Mouse (Mus musculus): ENCODE measurements around the gene Dus1l.
"Not testable (repeated sequence)": the region's sequence is repeated elsewhere in the genome, so short reads cannot be mapped to it uniquely, and the experiment has no call there.

Gene Dus1l

GRCm38 (mm10) chr11:120818251-120818650 is 22.0 kb upstream of the Dus1l start:
- DNase-seq, result no peak

GRCm38 (mm10) chr11:120817358-120817757 is 21.2 kb upstream of the Dus1l start:
- no peak for DNase-seq

GRCm38 (mm10) chr11:120812068-120812467 is 15.9 kb upstream of the Dus1l start:
- no peak for DNase-seq

- no peak for DNase-seq
Measured at GRCm38 (mm10) chr11:120808010-120808409, 11.8 kb upstream of the Dus1l start.

GRCm38 (mm10) chr11:120805375-120806298 is 9.4 kb upstream of the Dus1l start:
- no peak for DNase-seq

GRCm38 (mm10) chr11:120804769-120805168 is 8.6 kb upstream of the Dus1l start:
- no peak for DNase-seq

- DNase-seq, result no peak
Measured at GRCm38 (mm10) chr11:120804274-120804673, 8.1 kb upstream of the Dus1l start.

GRCm38 (mm10) chr11:120800061-120800904 is 4.1 kb upstream of the Dus1l start:
- DNase-seq, result peak; percentile 46 to 52

- DNase-seq, result no peak
Measured at GRCm38 (mm10) chr11:120799316-120799890, 3.2 kb upstream of the Dus1l start.

- DNase-seq, result no peak
Measured at GRCm38 (mm10) chr11:120798244-120798643, 2.0 kb upstream of the Dus1l start.

- no peak for DNase-seq
Measured at GRCm38 (mm10) chr11:120796614-120796946, 377 bp upstream of the Dus1l start.

- no peak for DNase-seq
Measured at GRCm38 (mm10) chr11:120792652-120793051, 3.6 kb downstream of the Dus1l start.

GRCm38 (mm10) chr11:120789810-120790209 is 6.4 kb downstream of the Dus1l start:
- DNase-seq, result no peak

GRCm38 (mm10) chr11:120789355-120789754 is 6.8 kb downstream of the Dus1l start:
- DNase-seq, result no peak

- not testable (repeated sequence) for DNase-seq
Measured at GRCm38 (mm10) chr11:120788460-120788859, 7.7 kb downstream of the Dus1l start.

GRCm38 (mm10) chr11:120785145-120785544 is 11.1 kb downstream of the Dus1l start:
- DNase-seq, result no peak

GRCm38 (mm10) chr11:120784064-120784791 is 12.0 kb downstream of the Dus1l start, which contains the start of the genes Rfng and Gps1:
Rfng (minus strand) TSS chr11:120784207.
Gps1 (plus strand) TSS chr11:120784272.
- DNase-seq, result peak; percentile 68 to 72

GRCm38 (mm10) chr11:120783426-120784063 is 12.7 kb downstream of the Dus1l start:
- DNase-seq, result no peak

- not testable (repeated sequence) for DNase-seq
Measured at GRCm38 (mm10) chr11:120781361-120781760, 14.8 kb downstream of the Dus1l start.

GRCm38 (mm10) chr11:120779876-120780275 is 16.3 kb downstream of the Dus1l start:
- DNase-seq, result no peak

GRCm38 (mm10) chr11:120777123-120777522 is 19.1 kb downstream of the Dus1l start:
- DNase-seq, result no peak

Measured in thymus, adult 18-20 months (tissue).